Mouse (Mus musculus): ENCODE measurements at regions not wholly inside any gene's neighbourhood (a gene's known extent, or its start where the extent isn't known, plus 50 kb on each side); places are given as distances from the start of the nearest gene placed in this dataset.

- no peak for ATAC-seq (ENCODE audit: insufficient number of reproducible peaks, insufficient read depth, low FRiP score, low TSS enrichment, low read depth)
- H3K36me3 ChIP-seq = no peaks in the 10 kb centered on the region
Measured at GRCm38 (mm10) chr10:50241645-50242044, 350.8 kb upstream of the Ascc3 start.

GRCm38 (mm10) chr10:50203587-50203986 is 388.9 kb upstream of the Ascc3 start:
- H3K27ac ChIP-seq = no peak overlapping the region
- H3K27me3 ChIP-seq = no peaks in the 10 kb centered on the region
- H3K4me1 ChIP-seq (replicated peaks) = no peaks in the 10 kb centered on the region
- H3K9ac ChIP-seq (replicated peaks) = no peak overlapping the region
- H3K4me2 ChIP-seq = no peak overlapping the region
- WGBS = 3% methylated on average over 2 of the region's 2 CpGs
- no peaks in the 10 kb centered on the region for H3K9me3 ChIP-seq
- H3K36me3 ChIP-seq = no peaks in the 10 kb centered on the region
- ATAC-seq (ENCODE audit: insufficient number of reproducible peaks, insufficient read depth, low FRiP score, low TSS enrichment, low read depth) = no peak
- H3K4me3 ChIP-seq (replicated peaks) = no peak overlapping the region

More at GRCm38 (mm10) chr10:50241645-50242044, 350.8 kb upstream of the Ascc3 start:
- WGBS = 70% methylated on average over 4 of the region's 4 CpGs
- H3K4me1 ChIP-seq (replicated peaks) = no peaks in the 10 kb centered on the region
- H3K4me2 ChIP-seq = no peak overlapping the region
- H3K27ac ChIP-seq = no peak overlapping the region
- no peak overlapping the region for H3K9ac ChIP-seq (replicated peaks)
- H3K4me3 ChIP-seq (replicated peaks) = no peak overlapping the region
- H3K9me3 ChIP-seq = no peaks in the 10 kb centered on the region
- H3K27me3 ChIP-seq = no peaks in the 10 kb centered on the region

GRCm38 (mm10) chr10:50201691-50202090 is 390.8 kb upstream of the Ascc3 start:
- 58% methylated on average over 2 of the region's 2 CpGs for WGBS

GRCm38 (mm10) chr10:50199857-50200256 is 392.6 kb upstream of the Ascc3 start:
- no peak overlapping the region for H3K4me3 ChIP-seq (replicated peaks)
- H3K36me3 ChIP-seq = no peaks in the 10 kb centered on the region
- no peaks in the 10 kb centered on the region for H3K9me3 ChIP-seq
- H3K4me1 ChIP-seq (replicated peaks) = no peaks in the 10 kb centered on the region
- no peak overlapping the region for H3K4me2 ChIP-seq
- no peak overlapping the region for H3K27ac ChIP-seq
- no peak for ATAC-seq (ENCODE audit: insufficient number of reproducible peaks, insufficient read depth, low FRiP score, low TSS enrichment, low read depth)
- no peak overlapping the region for H3K9ac ChIP-seq (replicated peaks)
- no peaks in the 10 kb centered on the region for H3K27me3 ChIP-seq

More at GRCm38 (mm10) chr10:50201691-50202090, 390.8 kb upstream of the Ascc3 start:
- ATAC-seq (ENCODE audit: insufficient number of reproducible peaks, insufficient read depth, low FRiP score, low TSS enrichment, low read depth) = no peak
- no peak overlapping the region for H3K4me3 ChIP-seq (replicated peaks)
- no peak overlapping the region for H3K4me2 ChIP-seq
- H3K27me3 ChIP-seq = no peaks in the 10 kb centered on the region
- no peak overlapping the region for H3K9ac ChIP-seq (replicated peaks)
- no peak overlapping the region for H3K27ac ChIP-seq
- H3K36me3 ChIP-seq = no peaks in the 10 kb centered on the region
- H3K9me3 ChIP-seq = no peaks in the 10 kb centered on the region
- no peaks in the 10 kb centered on the region for H3K4me1 ChIP-seq (replicated peaks)

- ATAC-seq (ENCODE audit: insufficient number of reproducible peaks, insufficient read depth, low FRiP score, low TSS enrichment, low read depth) = peak; percentile 37; the same call in 1 of the 2 replicates
- H3K4me1 ChIP-seq (replicated peaks) = no peaks in the 10 kb centered on the region
- no peak overlapping the region for H3K4me3 ChIP-seq (replicated peaks)
- H3K9me3 ChIP-seq = no peaks in the 10 kb centered on the region
- no peaks in the 10 kb centered on the region for H3K27me3 ChIP-seq
- WGBS = 43% methylated on average over 5 of the region's 5 CpGs
- H3K27ac ChIP-seq = no peak overlapping the region
- H3K9ac ChIP-seq (replicated peaks) = no peak overlapping the region
- H3K36me3 ChIP-seq = no peaks in the 10 kb centered on the region
- H3K4me2 ChIP-seq = no peak overlapping the region
Measured at GRCm38 (mm10) chr10:50197897-50198538, 394.5 kb upstream of the Ascc3 start.

- no peak for ATAC-seq (ENCODE audit: insufficient number of reproducible peaks, insufficient read depth, low FRiP score, low TSS enrichment, low read depth)
- Histone ChIP-seq H3K9ac (replicated peaks) (no peak overlapping the region), H3K27me3 (no peaks in the 10 kb centered on the region), H3K9me3 (no peaks in the 10 kb centered on the region), H3K4me3 (replicated peaks) (no peak overlapping the region), H3K4me1 (replicated peaks) (no peaks in the 10 kb centered on the region), H3K36me3 (no peaks in the 10 kb centered on the region), H3K27ac (no peak overlapping the region), H3K4me2 (no peak overlapping the region)
- WGBS = 67% methylated on average over 4 of the region's 4 CpGs
Measured at GRCm38 (mm10) chr10:50190276-50190675, 401.7 kb upstream of the Grik2 start.

DNA sequence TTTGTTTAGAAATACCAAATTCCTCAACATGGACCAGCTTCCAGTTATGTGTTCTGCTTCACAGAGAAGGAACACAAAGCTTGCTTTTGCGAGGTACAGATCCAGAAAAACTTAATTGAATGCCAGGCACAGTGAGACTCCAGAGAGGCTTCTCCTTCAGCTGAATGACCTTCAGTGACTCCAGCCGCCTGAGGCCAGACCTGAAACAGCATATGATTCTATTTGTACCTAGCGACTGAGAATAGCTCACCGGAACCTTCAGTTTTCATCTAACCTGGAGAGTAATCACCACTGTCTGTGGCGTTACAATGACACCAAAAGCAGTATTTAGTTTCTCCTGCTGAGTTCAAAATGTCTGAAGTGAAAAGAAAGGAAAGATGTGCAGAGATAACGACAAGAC is 380.6 kb upstream of the Grik2 start:
- H3K4me2 ChIP-seq = no peak overlapping the region
- H3K4me1 ChIP-seq (replicated peaks) = no peaks in the 10 kb centered on the region
- WGBS = 79% methylated on average over 6 of the region's 6 CpGs
- H3K27ac ChIP-seq = no peak overlapping the region
- no peak overlapping the region for H3K9ac ChIP-seq (replicated peaks)
- H3K36me3 ChIP-seq = no peaks in the 10 kb centered on the region
- ATAC-seq (ENCODE audit: insufficient number of reproducible peaks, insufficient read depth, low FRiP score, low TSS enrichment, low read depth) = no peak
- no peak overlapping the region for H3K4me3 ChIP-seq (replicated peaks)
- no peaks in the 10 kb centered on the region for H3K27me3 ChIP-seq
- no peaks in the 10 kb centered on the region for H3K9me3 ChIP-seq

DNA sequence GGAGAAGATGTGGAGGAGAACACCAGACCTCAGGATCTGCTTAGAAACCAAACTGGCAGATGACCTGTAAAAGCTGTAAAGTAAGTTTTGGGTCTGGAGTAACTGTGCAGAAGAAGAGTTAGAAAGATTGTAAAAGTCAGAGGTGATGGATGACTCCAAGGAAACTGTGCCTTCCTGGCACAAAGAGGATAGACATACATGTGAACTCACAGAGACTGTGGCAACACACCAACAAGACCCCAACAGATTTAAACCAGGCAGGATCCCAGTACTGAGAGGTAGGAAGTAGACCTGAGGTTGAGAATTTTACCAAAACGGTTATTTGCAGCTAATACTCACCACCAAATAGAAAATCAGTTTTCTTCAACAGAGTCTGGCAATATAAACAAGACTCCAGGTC is 349.8 kb upstream of the Grik2 start:
- Histone ChIP-seq H3K9me3 (no peaks in the 10 kb centered on the region), H3K27ac (no peak overlapping the region), H3K4me2 (no peak overlapping the region), H3K4me3 (replicated peaks) (no peak overlapping the region), H3K4me1 (replicated peaks) (no peaks in the 10 kb centered on the region), H3K27me3 (no peaks in the 10 kb centered on the region), H3K9ac (replicated peaks) (no peak overlapping the region), H3K36me3 (no peaks in the 10 kb centered on the region)
- ATAC-seq (ENCODE audit: insufficient number of reproducible peaks, insufficient read depth, low FRiP score, low TSS enrichment, low read depth) = no peak
- WGBS = 63% methylated on average over 1 of the region's 1 CpGs

- Histone ChIP-seq H3K36me3 (no peaks in the 10 kb centered on the region), H3K4me2 (no peak overlapping the region), H3K27ac (no peak overlapping the region), H3K9ac (replicated peaks) (no peak overlapping the region), H3K4me3 (replicated peaks) (no peak overlapping the region), H3K27me3 (no peaks in the 10 kb centered on the region), H3K4me1 (replicated peaks) (no peaks in the 10 kb centered on the region), H3K9me3 (no peaks in the 10 kb centered on the region)
- ATAC-seq (ENCODE audit: insufficient number of reproducible peaks, insufficient read depth, low FRiP score, low TSS enrichment, low read depth) = no peak
- 59% methylated on average over 7 of the region's 7 CpGs for WGBS
Measured at GRCm38 (mm10) chr10:50137783-50138182, 349.2 kb upstream of the Grik2 start.

- Histone ChIP-seq H3K9me3 (no peaks in the 10 kb centered on the region), H3K4me1 (replicated peaks) (no peaks in the 10 kb centered on the region), H3K9ac (replicated peaks) (no peak overlapping the region), H3K4me2 (no peak overlapping the region), H3K27ac (no peak overlapping the region), H3K27me3 (no peaks in the 10 kb centered on the region), H3K36me3 (no peaks in the 10 kb centered on the region), H3K4me3 (replicated peaks) (no peak overlapping the region)
- no peak for ATAC-seq (ENCODE audit: insufficient number of reproducible peaks, insufficient read depth, low FRiP score, low TSS enrichment, low read depth)
- WGBS = 81% methylated on average over 1 of the region's 1 CpGs
Measured at GRCm38 (mm10) chr10:50136165-50136564, 347.6 kb upstream of the Grik2 start.

- Histone ChIP-seq H3K4me3 (replicated peaks) (no peak overlapping the region), H3K27me3 (no peaks in the 10 kb centered on the region), H3K27ac (no peak overlapping the region), H3K9me3 (no peaks in the 10 kb centered on the region), H3K4me2 (no peak overlapping the region), H3K36me3 (no peaks in the 10 kb centered on the region), H3K9ac (replicated peaks) (no peak overlapping the region), H3K4me1 (replicated peaks) (no peaks in the 10 kb centered on the region)
- no peak for ATAC-seq (ENCODE audit: insufficient number of reproducible peaks, insufficient read depth, low FRiP score, low TSS enrichment, low read depth)
- 57% methylated on average over 1 of the region's 1 CpGs for WGBS
Measured at GRCm38 (mm10) chr10:50135499-50135898, 346.9 kb upstream of the Grik2 start.

Data from limb, embryonic 12.5 days (tissue).